Mouse (Mus musculus) c-Kit-negative CD71-positive TER-119-positive erythroid progenitor cells, embryonic 14.5 days (primary cell): ENCODE data around the gene Mettl26.
"Not testable (repeated sequence)": the region's sequence is repeated elsewhere in the genome, so short reads cannot be mapped to it uniquely, and the experiment has no call there.

Experiments
- DNase-seq: peaks from one replicate; pipeline ENCODE4 v3.0.0-alpha.2; 2013; ENCODE audit warnings: low read depth, low spot score

Mettl26 gene

DNA sequence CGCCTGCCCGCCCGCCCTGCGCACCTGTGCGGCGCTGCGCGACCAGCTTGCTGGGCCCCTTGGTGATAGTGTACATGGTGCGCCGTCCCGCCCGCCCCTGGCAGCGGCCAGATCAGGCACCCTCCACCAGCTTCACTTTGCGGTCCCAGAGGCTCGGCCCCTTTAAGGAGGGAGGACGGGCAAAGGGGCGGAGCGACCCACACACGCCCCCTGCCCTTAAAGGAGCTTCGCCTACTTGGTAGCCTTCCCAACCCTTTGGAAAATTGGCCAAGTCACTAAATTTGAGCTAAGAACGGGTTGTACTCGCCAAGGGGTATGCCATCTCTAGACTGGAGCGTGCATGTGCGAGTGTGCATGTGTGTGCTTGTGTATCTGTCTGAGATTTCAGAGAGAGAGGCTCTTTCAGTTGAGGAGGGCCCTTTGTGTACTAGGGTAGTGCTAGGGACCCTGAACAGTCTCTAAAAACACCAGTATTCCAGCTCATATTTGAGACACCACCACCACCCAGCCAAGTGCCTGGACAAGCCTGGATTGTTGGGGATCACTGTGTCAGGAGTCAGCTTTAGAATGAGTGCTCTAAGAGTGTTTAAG is 6.2 kb upstream of the Mettl26 start, which contains the start of gene Mcrip2:
TSS of gene Mcrip2 (minus strand) at position 164 of the 591 bp plus-strand sequence.
- DNase-seq, result no peak

DNA sequence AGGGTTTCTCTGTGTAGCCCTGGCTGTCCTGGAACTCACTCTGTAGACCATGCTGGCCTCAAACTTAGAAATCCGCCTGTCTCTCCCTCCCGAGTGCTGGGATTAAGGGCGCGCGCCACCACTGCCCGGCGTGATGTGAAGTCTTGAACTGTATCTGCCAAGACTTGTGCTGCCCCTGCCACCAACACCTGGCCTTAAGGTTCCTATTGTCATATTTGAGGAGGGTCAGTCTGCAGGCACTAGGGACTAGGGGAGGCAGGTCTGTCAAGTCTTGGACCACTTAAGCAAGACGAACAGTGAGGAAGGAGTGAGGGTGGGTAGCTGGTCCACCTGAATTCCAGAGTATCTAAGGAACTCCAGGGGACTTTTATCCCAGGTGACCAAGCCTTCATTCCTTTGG is 5.4 kb upstream of the Mettl26 start:
- no peak for DNase-seq

DNA sequence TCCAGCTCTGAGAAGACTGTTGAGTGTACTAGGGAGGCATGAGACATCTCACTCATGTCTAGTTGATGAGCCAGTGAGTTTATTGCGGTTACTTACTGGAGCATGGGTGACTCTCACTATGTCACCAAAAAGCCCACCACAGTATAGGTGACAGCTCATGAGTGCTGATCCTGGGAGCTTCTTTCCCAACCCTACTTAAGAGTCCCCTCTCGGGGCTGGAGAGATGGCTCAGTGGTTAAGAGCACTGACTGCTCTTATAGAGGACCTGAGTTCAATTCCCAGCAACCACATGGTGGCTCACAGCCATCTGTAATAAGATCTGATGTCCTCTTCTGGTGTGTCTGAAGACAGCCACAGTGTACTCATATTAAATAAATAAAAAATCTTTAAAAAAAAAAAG is 4.9 kb upstream of the Mettl26 start:
- DNase-seq, result no peak

DNA sequence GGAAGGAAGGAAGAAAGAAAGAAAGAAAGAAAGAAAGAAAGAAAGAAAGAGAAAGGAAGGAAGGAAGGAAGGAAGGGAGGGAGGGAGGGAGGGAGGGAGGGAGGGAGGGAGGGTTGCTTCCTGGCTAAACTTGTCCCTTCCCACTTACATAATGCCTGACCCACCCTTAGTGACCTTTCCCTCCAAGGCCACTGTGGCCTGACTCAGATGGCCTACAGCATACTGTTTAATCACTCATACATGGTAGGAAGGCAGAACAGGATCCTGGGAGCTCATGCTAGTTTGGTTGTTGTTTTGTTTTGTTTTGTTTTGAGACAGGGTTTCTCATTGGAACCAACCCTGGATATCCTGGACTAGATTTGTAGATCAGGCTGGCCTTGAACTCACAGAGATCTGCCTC is 3.3 kb upstream of the Mettl26 start:
- not testable (repeated sequence) for DNase-seq

DNA sequence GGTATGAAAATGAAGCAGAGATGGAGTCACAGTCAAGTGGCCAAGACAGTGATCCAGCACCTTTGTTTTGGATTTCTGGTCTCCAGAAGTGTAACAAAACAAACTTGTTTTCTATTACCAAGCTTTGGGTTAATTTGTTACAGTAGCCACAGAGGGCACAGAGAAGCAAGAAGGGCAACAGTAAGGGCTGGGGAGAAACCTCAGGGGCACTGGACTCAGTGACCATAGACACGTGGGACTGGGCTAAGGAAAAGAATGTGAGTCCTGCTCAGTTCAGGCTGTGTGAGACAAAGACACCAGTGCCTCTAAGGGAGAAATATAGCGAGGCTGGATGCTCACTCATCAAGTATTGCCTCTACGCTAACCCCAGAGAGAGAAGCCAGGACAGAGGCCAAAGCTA is 2.2 kb upstream of the Mettl26 start:
- DNase-seq, result no peak

DNA sequence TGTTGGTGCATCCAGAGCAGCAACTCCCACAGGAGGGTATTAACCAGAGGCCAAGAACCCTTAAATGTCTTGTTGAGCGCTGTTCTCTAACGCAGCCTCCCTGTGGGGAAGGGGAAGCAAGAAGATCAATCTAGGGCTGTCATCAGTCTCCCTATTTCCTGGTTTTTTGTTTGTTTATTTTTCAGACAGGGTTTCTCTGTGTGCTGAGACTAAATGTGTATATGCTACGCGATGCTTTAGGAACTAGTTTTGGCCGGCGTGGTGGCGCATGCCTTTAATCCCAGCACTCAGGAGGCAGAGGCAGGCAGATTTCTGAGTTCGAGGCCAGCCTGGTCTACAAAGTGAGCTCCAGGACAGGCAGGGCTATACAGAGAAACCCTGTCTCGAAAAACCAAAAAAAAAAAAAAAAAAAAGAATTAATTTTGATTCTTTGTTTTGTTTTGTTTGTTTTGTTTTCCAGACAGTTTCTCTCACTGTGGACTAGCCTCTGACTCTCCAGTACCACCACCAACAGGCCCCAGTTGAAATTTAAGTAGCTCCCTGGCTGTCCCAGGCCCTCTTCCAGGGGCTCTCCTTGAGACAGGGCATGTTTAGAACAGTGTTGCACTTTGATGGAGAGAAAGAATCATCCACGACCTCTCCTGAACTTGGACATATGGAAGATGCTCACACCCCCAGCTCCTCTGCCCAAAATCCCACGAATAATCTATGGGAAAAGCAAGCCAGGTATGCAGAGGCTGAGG is 1.3 kb upstream of the Mettl26 start:
- DNase-seq, result no peak

DNA sequence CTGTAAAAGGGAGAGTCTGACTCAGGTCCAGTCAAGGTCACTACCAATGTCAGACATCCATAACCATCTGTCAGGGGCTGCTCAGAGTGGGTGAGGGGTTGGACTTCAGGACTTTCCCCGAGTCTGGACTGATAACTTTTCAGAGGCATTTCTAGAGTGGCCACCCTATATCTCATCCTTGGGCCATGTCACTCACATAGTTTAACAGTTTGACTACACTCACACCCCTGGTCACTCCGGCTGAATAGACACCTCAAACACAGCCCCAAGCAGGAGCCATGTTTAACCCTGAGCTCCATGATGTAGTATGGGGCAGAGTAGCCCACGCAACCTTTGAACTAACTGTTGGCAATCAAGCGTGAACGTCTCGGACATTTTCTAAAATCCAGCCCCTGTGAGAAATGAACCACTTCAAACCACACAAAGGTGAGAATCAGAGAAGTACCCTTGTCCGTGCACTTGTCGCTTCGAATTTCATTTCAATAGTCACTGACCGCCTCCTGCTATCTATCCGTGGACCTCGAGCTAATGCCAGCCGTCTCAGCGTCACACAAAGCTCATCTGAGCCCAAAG is 640 bp upstream of the Mettl26 start:
- DNase-seq, result no peak

DNA sequence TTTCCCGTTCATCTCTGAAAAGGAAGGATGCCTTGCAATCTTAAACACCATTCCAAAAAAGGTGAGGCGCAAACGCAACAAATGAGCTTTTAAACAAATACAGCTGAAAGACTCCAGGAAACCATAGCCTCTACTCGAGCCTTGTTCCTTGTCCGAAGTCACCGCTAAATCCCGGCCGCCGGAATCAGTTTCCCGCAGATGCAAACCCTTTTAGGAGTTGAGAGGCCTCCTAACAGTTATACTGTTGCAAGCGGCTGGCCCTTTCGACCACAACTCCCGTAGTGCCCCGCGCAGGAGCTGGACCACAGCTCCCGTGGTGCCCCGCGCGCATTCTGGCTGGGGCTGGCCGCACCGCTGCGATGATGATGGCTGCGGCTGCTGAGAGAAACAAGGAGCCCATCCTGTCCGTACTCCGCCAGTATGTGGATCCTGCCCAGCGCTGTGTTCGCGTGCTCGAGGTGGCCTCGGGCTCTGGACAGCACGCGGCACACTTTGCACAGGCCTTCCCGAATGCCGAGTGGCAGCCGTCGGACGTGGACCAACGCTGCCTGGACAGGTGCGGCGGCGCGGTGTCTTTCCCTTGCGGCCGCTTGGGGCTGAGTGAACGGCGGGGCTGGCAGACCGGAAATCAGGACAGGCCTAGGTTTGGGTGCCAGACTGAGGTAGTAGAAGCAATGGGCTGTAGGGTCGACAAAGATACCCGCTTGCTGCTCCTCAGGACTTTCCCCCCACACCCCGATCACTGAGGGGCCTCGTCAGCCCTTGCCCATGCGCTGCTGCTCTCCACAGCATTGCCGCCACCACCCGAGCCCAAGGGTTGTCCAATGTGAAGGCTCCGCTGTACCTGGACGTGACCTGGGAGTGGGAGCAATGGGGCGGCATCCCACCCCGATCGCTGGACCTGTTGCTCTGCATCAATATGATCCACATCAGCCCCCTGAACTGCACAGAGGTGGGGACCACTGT is 580 bp downstream of the Mettl26 start:
- DNase-seq, result peak; percentile 66

DNA sequence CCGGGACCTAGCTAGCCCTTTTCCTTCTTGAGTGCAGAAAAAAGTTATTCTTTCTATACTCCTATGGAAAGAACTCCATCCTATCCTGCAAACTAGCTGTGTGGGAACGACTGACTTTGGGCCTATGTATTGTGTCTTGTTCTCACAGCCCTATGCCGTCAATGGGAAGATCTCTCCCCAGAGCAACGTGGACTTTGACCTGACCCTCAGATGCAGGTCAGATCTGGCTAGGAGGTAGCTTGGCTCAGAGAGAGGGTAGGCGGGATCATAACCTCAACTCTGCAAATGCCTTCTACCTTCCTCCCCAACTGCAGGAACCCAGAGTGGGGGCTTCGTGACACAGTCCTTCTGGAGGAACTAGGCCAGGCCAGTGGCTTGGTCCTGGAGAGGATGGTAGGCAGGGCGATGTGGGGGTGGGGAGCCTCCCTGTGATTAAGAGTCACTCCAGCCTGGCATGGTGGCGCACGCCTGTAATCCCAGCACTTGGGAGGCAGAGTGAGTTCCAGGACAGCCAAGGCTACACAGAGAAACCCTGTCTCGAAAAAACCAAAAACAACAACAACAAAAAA is 1.6 kb downstream of the Mettl26 start:
- DNase-seq, result no peak

DNA sequence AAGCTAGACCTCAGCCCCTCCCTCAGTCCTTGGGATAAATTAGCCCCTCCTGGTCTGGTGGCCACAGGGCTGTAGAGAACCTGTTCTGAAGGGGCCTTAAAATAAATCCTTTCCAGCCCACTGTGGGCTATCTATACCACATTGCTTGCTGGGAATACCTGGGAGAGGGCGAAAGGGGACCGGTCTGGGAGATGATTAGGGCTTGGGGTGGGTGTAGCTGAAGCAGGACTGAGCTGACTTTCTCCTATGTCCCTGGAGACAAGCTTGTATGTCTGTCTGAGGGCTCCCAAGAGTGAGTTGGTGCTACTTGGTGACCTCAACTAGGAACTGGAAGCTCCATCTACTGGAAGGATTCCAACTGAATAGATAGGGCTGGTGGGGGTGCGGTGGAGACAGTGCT is 2.2 kb downstream of the Mettl26 start:
- no peak for DNase-seq

DNA sequence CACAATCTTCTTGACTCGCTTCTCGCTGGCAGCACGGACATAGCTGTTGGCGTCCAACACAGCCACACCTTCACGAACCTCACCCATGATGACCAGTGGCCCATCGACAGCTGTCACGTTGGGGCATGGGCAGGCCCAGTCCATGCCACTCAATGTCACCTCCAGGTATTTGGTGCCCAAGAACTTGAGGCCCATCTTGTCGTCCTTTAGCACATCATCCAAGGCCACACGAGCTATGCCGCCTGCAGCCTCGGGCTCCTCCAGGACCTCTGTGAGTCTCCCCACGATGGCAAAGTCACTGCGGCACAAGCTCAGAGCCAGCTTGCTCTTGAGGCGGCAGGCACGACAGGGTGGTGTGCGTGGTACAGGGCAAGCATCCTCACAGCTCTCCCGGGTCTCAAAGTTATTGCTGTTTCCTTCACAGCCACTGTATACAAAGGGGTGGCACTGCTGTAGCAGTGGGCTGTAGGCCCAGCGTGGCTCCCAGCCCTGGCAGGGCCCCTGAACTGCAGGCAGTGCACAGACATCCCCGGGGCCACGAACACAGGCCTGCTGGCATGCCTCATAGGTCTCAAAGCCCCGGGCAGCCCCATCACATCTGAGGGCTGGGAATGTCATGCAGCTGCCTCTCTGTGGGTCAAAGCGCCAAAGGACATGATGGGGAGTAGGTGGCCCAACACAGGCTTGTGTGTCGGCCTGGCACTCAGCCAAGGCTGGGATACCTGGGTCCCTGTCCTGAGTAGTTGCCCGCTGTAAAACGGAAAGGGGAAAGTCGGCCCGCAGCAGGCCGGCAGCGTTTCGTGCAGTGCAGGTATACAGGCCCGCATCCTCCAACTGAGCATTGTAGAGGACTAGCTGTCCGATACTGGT is 3.1 kb downstream of the Mettl26 start:
- no peak for DNase-seq

DNA sequence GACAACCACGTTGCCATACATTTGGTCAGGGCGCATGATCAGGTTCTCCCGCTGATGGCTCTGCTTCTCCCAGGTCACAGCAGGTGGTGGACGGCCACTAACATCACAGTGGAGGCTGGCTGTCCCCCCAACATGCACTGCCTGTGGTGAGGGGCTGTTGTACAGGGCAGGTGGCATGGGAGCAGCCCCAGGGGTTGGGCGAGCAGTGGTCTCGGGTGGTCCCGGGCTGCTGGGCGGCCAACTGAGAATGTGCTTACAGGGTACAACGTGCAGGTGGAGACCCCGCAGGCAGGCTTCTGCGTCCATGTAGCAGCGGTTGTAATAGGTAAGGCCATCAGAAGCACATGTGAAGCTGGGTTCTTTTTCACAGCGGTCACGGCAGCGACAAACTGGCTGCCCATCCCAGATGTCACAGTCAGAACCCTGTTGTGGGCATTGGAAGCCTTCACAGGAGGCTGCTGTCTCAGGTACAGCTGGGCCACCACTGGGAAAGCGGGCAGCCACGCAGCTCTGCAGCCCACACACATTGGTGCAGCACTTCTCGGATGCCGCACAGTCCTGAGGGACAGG is 3.8 kb downstream of the Mettl26 start:
- no peak for DNase-seq

DNA sequence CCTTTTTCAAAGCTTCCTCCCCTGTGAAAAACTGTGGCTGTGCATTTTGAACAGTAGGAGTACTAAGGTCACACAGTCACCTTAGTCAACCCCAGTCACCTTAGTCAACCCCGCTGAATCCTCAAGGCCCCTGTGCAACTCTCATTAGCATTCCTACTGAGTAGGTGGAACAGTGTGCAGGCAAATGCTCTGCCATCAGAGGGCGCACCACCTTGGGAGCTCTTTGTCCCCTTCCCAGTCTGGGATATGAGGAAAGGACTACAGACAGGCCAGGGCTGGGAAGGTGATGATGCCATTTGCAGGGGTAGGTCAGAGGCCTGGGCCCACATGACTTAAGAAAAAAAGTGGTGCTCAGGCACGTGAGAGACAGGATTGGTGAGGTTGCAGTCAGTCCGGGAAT is 4.4 kb downstream of the Mettl26 start:
- DNase-seq, result no peak

DNA sequence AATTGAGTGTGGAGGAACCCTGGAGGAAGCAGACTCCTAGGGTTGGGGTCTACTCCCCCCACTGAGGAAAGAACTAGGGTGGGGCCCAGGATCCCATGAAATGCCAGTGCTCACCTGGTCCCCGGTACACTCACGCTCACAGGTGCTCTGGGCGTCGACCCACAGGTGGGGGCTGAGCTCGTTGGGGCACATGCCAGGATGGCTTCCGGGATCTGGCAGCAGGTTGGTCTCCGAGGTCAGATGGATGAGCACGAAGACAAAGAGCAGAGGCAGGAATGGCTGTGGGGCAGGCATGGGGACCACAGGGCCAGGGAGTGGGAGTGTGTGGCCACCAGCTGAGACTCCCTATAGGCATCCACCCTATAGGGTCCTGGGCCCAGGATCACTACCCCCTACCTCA is 4.9 kb downstream of the Mettl26 start:
- DNase-seq, result no peak

DNA sequence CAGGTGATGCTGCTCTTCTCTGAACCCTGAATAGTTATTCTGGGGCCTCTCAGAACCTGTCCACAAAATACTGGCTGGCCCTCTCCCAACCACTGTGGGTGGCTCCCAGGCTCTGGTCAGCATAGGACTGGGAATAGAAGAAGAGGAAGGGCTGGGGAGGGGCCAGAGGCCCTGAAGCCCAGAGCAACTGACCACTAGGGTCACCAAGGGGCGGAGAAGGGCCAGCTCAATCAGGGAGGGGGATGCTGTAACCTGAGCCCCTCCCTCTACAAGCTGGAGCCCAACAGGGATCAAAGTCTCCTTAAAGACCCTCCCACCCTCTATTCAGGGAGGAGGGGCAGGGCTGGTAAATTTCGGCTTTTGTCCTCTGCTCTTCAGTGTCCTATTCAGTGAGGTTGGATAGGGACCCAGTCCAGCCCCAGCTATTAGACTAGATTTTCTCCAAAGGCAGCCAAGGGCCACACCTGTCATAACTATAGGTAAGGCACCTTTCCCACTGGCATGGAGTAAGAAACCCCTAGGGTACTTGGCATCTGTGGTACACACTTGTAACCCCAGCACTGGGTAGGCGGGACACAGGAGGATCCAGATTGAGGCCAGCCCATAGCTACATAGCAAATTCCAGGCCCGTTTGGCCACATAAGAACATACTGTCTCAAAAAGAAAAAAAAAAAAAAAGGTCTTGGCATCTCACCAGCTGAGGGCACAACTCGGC is 5.5 kb downstream of the Mettl26 start, which contains the start of gene Wfikkn1:
TSS of gene Wfikkn1 (minus strand) at position 663 of the 715 bp plus-strand sequence.
- DNase-seq, result no peak

DNA sequence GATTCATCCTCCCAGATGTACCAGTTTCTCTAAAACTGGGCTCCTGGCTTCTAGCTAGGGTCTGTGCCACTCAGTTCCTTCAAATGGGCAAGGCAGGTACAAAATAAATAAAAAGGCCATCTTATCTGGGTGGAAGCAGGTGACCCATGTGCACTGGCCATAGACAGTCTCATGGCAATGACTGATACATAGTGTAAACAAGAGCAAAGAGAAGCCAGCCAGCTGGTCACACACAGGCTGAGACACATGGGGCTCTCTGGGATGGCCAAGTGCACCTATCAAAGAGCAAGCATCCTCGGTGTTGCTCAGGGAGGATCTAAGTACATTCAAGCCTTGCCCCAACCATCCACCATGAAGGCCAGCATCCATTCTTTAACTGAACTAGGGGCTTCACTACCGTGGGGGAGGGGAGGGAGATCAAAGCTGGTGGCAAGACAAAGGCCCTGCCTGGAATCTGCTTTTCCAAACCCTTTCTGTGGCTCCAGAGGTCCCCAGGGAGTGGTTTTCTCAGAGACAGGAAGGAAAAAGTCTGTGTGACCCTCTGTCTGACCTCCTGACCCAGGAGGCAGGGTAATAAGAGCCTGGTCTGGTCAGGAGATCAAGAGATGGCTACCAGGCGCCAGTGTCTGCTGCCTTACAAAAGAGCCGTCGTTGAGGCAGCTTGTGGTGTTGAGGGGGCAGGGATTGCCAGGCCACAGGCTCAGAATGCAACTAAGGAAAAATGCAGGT is 6.2 kb downstream of the Mettl26 start:
- DNase-seq, result no peak

DNA sequence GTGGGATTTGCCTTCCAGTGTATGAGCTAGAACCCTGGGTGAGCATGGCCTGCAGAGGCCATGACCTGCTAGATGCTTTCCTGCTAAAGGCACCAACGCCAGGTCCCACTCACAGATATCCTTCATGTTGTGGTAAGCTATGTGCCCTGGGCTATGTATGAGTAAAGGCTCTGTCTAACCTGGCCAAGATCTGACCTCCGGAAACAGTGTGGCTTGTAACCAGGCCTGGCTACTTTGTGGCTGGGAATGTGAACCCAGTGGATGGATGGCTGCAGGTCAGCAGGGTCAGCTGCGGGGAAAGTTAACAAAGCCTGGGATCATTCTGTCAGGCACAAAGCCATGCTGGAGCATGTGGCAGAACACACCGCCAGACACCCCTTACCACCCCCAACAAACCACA is 6.8 kb downstream of the Mettl26 start:
- DNase-seq, result no peak

DNA sequence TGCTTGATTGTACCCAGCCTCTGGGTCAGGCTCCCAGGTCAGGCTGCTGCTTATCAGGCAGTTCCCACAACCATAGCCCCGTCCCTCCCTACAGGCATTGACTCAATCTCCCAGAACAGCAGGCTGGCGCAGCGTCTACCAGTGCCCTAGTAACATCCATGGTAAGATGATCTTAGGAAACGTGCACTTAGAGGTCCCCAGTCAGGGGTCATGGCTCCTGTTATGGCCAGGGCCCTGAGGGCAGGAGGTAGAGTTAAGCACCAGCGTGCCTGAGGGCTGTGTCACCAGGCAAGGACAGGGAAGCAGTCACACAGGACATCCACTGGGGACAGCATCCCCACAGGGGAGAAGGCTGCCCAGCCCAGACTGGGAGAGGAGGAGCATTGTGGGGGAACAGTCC is 7.4 kb downstream of the Mettl26 start:
- no peak for DNase-seq

DNA sequence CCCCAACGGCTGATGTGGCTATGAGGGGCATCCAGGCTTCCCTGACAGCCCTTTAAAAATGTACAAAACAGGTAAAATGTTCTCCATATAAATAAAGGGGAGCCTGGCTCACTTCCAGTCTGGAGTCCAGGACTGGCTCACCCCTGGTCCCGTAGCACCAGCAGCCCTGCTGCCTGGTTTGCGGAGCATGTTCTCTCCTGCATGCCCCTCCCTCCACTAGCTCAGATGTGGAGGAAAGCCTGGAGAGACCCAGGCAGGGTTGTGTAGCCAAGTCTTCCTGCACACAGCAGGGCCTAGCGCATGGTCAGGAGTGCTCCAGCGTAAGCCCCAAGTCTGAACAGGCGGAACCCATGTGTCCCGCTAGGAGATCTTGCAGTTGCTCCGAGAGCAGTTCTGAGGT is 8.4 kb downstream of the Mettl26 start:
- DNase-seq, result no peak
